Mouse (Mus musculus) B cell, adult (primary cell): Measurements from ENCODE around the gene Scrg1. TPM values are rescaled to one million over a fixed set of nuclear protein-coding genes. Genes with fewer than 3 reads are reported as not detected.

Source experiments
- total RNA-seq: library from RNA; stranded (reverse); gene quantifications from 4 replicates; pipeline ENCODE4 v1.2.4, GENCODE M21; 2023; ENCODE audit not compliant: inconsistent age

Scrg1 gene
- not detected in 4 replicates for total RNA-seq

DNA sequence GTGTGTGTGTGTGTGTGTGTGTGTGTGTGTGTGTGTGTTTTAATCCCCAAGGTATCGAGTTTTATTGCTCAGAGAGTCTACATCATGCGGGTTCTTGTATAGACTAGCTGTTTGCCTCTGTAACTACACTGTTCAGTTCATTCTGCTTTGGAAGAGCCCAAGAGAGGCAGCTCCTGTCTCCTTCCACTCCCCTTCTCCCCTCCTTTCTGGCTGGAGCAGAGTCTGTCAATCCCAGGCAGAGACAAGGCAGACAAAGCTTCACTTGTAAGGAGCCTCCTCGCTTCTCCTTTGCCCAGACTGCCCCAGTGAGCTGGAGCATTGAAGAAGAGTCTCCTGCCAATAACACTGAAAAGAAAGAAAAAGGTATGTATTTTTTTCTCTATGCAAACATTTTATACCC, at the start of gene Scrg1:
TSS of gene Scrg1 (plus strand) at position 159 of the 400 bp plus-strand sequence.

DNA sequence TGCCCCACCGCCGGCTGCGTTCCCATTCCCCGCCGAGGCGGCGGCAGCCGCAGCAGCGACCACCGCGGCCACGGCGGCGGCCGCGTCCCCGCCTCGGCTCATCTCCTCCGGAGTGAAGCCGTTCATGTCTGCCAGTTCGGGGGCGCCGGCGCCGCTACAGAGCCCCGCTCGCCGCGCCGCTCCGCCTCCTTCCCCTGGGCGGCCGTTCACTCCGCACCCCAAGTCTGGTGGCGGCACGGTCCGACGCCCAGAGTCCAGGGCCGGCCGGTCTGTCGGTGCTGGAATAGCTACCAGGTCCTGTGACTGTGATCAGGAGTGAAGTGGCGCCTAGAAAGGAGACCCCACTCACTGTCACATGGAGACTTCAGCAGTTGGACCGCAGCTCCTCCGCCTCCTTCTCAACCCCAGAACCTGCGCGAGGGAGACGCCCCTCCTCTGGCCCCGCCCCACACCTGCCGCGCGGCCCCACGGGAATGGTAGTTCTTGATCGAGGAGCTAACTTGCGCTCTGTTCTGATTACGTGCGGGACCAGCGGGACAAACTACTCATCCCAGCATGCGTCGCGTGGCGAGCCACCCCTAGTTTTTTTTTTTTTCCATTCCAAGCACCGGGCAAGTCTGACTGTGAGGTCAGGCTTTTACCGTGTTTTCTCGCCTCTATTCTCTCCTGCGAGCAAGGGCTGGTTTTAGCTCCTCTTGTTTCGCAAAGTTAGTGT, 31.9 kb downstream of the Scrg1 start, which contains the start of gene Sap30:
TSS of gene Sap30 (minus strand) at position 420 of the 715 bp plus-strand sequence.

GRCm38 (mm10) chr8:57511316-57512118, 55.8 kb downstream of the Scrg1 start, which contains the start of gene Hmgb2:
Gene Hmgb2 (plus strand): TSS chr8:57511907.

Other genes starting within 250 kb of the Scrg1 start
- gene Hand2, start 134.9 kb upstream of the Scrg1 start, total RNA-seq: not detected in 4 replicates
- gene Sap30, start 31.9 kb downstream of the Scrg1 start, total RNA-seq: 11.3 to 15.0 TPM (median 13.4 TPM) in 4 replicates
- gene Hmgb2, start 56.0 kb downstream of the Scrg1 start, total RNA-seq: 182 to 233 TPM (median 206 TPM) in 4 replicates
- 14.0 to 18.1 TPM (median 16.2 TPM) in 4 replicates for gene Galnt7, start 197.1 kb downstream of the Scrg1 start, total RNA-seq